Mouse (Mus musculus) spleen, adult 2 months (tissue): ENCODE results near the gene Usp5. TPM values are rescaled to one million over a fixed set of nuclear protein-coding genes. Genes with fewer than 3 reads are reported as not detected.
A peak's percentile ranks its signal among the peaks of the same experiment; 100 is the strongest.
"Not testable (repeated sequence)": the region's sequence is repeated elsewhere in the genome, so short reads cannot be mapped to it uniquely, and the experiment has no call there.

Experiments
- DNase-seq, 2 experiments: peaks; one replicate each; pipeline versions ENCODE4 v3.0.0 to v3.0.0-alpha.2; 2012 to 2021; ENCODE audit warnings: low spot score in 2 of 2, low read depth in 1 of 2
- H3K27ac ChIP-seq: fragments of 200-500 bp; 2 replicates; pipeline ENCODE4 v1.5.1; 2012; ENCODE audit warnings: low read length, inconsistent platforms; ENCODE audit not compliant: insufficient read depth
- H3K27me3 ChIP-seq: fragments of 200-500 bp; 2 replicates; pipeline ENCODE4 v1.6.1; 2012; ENCODE audit warnings: mild to moderate bottlenecking, moderate library complexity, low read length, inconsistent platforms; ENCODE audit not compliant: control insufficient read depth, insufficient read depth
- H3K36me3 ChIP-seq: fragments of 200-500 bp; 2 replicates; pipeline ENCODE4 v1.6.1; 2012; ENCODE audit warnings: mild to moderate bottlenecking, low read length, inconsistent platforms; ENCODE audit not compliant: control insufficient read depth, insufficient read depth
- H3K4me1 ChIP-seq: fragments of 200-500 bp; 2 replicates; pipeline ENCODE4 v1.6.1; 2011; ENCODE audit warnings: inconsistent platforms; ENCODE audit not compliant: control insufficient read depth, insufficient read depth, insufficient read length
- H3K4me3 ChIP-seq: fragments of 200-500 bp; 2 replicates; pipeline ENCODE4 v1.5.1; 2011; ENCODE audit warnings: mild to moderate bottlenecking, inconsistent platforms; ENCODE audit not compliant: insufficient read depth, insufficient read length; ENCODE audit errors: extremely low read depth
- CTCF ChIP-seq: fragments of 200-500 bp; IDR thresholded peaks from 2 replicates; pipeline ENCODE4 v1.5.1; 2011; ENCODE audit warnings: mild to moderate bottlenecking, inconsistent platforms; ENCODE audit not compliant: insufficient read depth, insufficient read length, insufficient replicate concordance; ENCODE audit errors: extremely low read depth
- POLR2A ChIP-seq: fragments of 200-500 bp; IDR thresholded peaks from 2 replicates; pipeline ENCODE4 v1.6.1; 2011; ENCODE audit warnings: low read depth, low read length, inconsistent platforms
- WGBS: fragments of 180-500 bp; shearing (Covaris S2); methylation state at CpG from one replicate; pipeline ENCODE4 v1.1.7; 2018; 5-methylcytosine and 5-hydroxymethylcytosine counted together
- polyA plus RNA-seq: library from polyadenylated mRNA; depleted of rRNA; stranded (reverse); fragments of >200 nt; gene quantifications from 2 replicates; pipeline ENCODE4 v1.2.3, GENCODE M21; 2012

Usp5 gene
- polyA plus RNA-seq, 1 experiment, result 53.8 TPM

GRCm38 (mm10) chr6:124807366-124807765 is 21.9 kb downstream of the Usp5 start:
- TF ChIP-seq POLR2A (no peak), CTCF (no peak)
- H3K27me3 ChIP-seq, result no peaks in the 10 kb centered on the region
- no peak overlapping the region for H3K4me3 ChIP-seq
- H3K36me3 ChIP-seq, result peaks cover 4% of the 10 kb centered on the region
- 87% methylated on average over 4 of the region's 4 CpGs for WGBS
- DNase-seq, result no peak
- H3K27ac ChIP-seq, result no peak overlapping the region
- peaks cover 8% of the 10 kb centered on the region for H3K4me1 ChIP-seq

- DNase-seq, result no peak
- Histone ChIP-seq H3K4me3 (no peak overlapping the region), H3K27me3 (no peaks in the 10 kb centered on the region), H3K27ac (no peak overlapping the region), H3K4me1 (peaks cover 8% of the 10 kb centered on the region), H3K36me3 (no peaks in the 10 kb centered on the region; the same call in 1 of the 2 replicates)
- WGBS, result 87% methylated on average over 7 of the region's 7 CpGs
- TF ChIP-seq POLR2A (no peak), CTCF (no peak)
Observed at GRCm38 (mm10) chr6:124806446-124807140, 22.7 kb downstream of the Usp5 start.

GRCm38 (mm10) chr6:124805341-124806321 is 23.7 kb downstream of the Usp5 start:
- WGBS, result 8% methylated on average over 34 of the region's 34 CpGs
- Histone ChIP-seq H3K4me3 (peak overlapping the region; percentile 56), H3K4me1 (peaks cover 8% of the 10 kb centered on the region), H3K27me3 (no peaks in the 10 kb centered on the region), H3K27ac (no peak overlapping the region), H3K36me3 (no peaks in the 10 kb centered on the region)
- TF ChIP-seq POLR2A (no peak), CTCF (no peak)
- DNase-seq, result peak; percentile 67 to 73

DNA sequence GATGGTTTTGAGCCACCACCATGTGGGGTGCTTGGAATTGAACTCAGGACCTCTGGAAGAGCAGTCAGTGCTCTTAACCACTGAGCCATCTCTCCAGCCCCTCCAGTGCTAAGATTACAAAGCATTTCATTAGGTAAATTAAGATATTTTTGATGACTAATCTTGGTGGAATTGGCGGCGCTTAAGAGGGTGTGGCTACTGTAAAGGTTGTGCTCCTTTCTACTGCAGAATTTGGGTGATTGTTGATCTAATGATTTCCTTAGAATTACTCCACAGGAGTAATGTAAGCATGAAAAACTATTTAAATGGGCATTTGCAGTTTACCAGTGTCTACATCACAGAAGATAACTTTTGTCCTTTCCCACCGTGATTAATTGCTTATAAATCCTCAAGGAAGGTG is 24.9 kb downstream of the Usp5 start:
- Histone ChIP-seq H3K4me1 (peaks cover 8% of the 10 kb centered on the region), H3K36me3 (no peaks in the 10 kb centered on the region), H3K27me3 (no peaks in the 10 kb centered on the region), H3K27ac (no peak overlapping the region), H3K4me3 (no peak overlapping the region)
- WGBS, result 75% methylated on average over 3 of the region's 3 CpGs
- no peak for TF ChIP-seq CTCF
- TF ChIP-seq POLR2A, result no peak
- DNase-seq, result no peak

DNA sequence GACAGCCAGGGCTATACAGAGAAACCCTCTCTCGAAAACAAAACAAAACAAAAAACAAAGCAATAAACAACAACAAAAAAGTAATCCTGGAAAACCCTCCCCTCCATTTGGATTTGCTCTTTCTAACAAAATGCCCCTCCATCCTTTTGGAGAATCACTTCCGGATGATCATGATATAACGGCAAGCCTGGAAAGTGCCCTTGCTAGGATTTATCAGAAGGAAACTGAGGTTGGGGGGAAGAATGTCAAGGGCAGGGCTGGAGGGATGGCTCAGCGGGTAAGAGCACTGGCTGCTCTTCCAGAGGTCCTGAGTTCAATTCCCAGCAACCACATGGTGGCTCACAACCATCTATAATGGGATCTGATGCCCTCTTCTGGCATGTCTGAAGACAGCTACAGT is 25.6 kb downstream of the Usp5 start:
- H3K4me3 ChIP-seq, H3K27me3 ChIP-seq, H3K36me3 ChIP-seq, DNase-seq, H3K27ac ChIP-seq, H3K4me1 ChIP-seq: not testable (repeated sequence)
- WGBS, result 98% methylated on average over 4 of the region's 4 CpGs

DNA sequence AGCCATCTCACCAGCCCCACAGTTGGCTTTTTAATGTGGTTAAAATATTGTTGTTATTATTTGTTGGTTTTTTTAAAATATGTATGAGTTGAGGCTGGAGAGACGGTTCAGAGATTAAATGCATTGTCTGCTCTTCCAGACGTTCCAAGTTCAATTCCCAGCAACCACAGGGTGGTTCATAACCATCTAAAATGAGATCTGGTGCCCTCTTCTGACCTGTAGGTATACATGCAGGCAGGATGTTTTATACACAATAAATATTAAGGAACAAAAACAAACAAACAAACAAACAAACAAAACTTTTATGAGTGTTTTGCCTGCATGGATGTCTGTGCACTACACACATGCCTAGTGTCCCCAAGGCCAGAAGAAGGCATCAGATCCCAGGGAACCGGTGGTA is 26.2 kb downstream of the Usp5 start:
- WGBS, result 87% methylated on average over 3 of the region's 3 CpGs
- H3K36me3 ChIP-seq, result no peaks in the 10 kb centered on the region
- H3K27ac ChIP-seq, result no peak overlapping the region
- TF ChIP-seq CTCF (no peak), POLR2A (no peak)
- no peak overlapping the region for H3K4me3 ChIP-seq
- H3K27me3 ChIP-seq, result no peaks in the 10 kb centered on the region
- peaks cover 4% of the 10 kb centered on the region for H3K4me1 ChIP-seq
- no peak for DNase-seq

GRCm38 (mm10) chr6:124802400-124802799 is 26.9 kb downstream of the Usp5 start:
- not testable (repeated sequence) for H3K4me3 ChIP-seq, H3K36me3 ChIP-seq, H3K4me1 ChIP-seq, H3K27me3 ChIP-seq, DNase-seq, H3K27ac ChIP-seq
- WGBS, result 25% methylated on average over 6 of the region's 9 CpGs
